Mouse (Mus musculus) bone marrow macrophage, adult 2 months (primary cell): ENCODE measurements at regions not wholly inside any gene's neighbourhood (a gene's known extent, or its start where the extent isn't known, plus 50 kb on each side); places are given as distances from the start of the nearest gene placed in this dataset.

Experiments used
- CTCF ChIP-seq: IDR thresholded peaks from 2 replicates; pipeline ENCODE4 v1.5.1; 2012; ENCODE audit warnings: low read depth, mild to moderate bottlenecking, low read length, moderate library complexity
- POLR2A ChIP-seq: IDR thresholded peaks from 2 replicates; pipeline ENCODE4 v1.6.1; 2012; ENCODE audit warnings: mild to moderate bottlenecking, low read depth, low read length, borderline replicate concordance

DNA sequence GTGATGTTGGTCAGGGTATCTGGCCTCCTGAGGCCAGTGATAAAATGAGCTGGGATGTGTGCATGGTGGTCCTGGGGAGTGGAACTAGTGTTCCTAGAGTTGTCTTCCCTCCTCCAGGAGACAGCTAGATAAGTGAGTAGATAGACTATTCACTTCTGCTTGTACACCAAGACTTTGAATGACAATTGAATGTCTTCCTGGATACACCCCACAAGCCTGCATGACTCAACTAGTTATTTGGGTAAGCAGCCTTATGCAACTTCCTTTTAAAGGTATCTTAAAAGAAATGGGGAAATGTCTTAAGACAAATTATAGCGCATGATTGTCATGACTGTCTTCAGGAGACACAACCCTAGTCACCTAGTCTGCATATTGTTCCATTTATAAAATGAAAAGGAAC is 79.2 kb upstream of the Armc3 start:
- TF ChIP-seq CTCF (no peak), POLR2A (no peak)
